In the genomic region with DNA sequence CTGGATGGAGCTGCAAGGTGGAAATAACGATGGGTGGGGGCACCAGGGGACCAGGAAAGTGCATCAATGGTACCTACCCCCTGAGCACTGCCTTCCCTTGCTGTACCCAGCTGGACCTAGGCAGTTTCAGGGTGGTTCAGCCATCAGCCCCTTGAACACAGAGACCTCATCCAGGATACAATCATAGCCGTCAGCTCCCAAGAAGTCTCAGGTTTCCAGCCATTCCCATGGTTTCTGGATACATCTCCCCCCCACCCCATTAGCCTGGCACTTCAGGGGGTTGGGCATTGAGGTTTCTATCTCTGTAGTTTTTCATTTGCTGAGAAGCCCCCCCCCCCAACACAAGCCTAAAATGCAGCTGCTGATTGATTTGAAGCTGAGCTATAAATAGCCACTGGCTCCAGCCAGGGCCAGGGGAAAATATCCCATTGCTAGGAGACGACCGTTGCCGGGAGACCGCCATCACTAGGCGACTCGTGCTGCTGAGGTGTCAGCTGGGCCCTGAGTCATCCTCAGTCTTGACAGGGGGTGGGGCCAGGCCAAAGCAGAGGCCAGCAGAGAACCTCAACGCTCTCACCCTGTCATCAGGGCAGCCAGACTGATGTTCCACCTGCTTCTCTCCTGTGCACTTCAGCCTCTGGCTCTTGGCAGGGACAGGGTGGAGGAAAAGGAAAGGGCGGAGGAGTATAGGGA, we compare ENCODE assay signal across 9 mouse cellular contexts. TPM values are rescaled to one million over a fixed set of nuclear protein-coding genes. Genes with fewer than 3 reads are reported as not detected.
DNase-seq lines count a peak whose midpoint lies in the region; ATAC-seq and TF ChIP-seq lines count a peak whose summit lies in the region.
"Had no signal": no experiment of that assay in that cellular context is flagged by ENCODE, and none has a peak within 500 bp of the region (broad histone marks: within the 10 kb centered on the region; RNA-seq: fewer than 3 reads in every experiment).

No protein-coding gene starts in this region.

- intact Hi-C loops in heart, adult 2 months (cut with DNase I) = loop anchor here (5.0 kb wide), 2 partner anchors 236 to 326 kb away; no protein-coding TSS in a partner anchor

- no peak for TF ChIP-seq CTCF in heart, adult 2 months (IDR thresholded peaks at IDR 0.05)

- TF ChIP-seq POLR2A in heart, adult 2 months (IDR thresholded peaks at IDR 0.05; ENCODE audit: insufficient read depth, low read depth, low read length) = no peak

- H3K4me3 ChIP-seq in heart, adult 2 months = no peak overlapping the region

- no peaks in the 10 kb centered on the region for H3K36me3 ChIP-seq in heart, adult 2 months (ENCODE audit: control insufficient read depth, insufficient read depth, low read length)

- H3K4me1 ChIP-seq in heart, adult 2 months (ENCODE audit: control insufficient read depth, insufficient read depth, low read length) = no peaks in the 10 kb centered on the region

- no peaks in the 10 kb centered on the region for H3K27me3 ChIP-seq in heart, adult 2 months (ENCODE audit: control insufficient read depth, insufficient read depth, low read length)

- no peak for ATAC-seq in cerebellum, adult (ENCODE audit: insufficient number of reproducible peaks, low FRiP score, low TSS enrichment)

- 11% methylated on average over 10 of the region's 10 CpGs for WGBS in heart, adult 2 months

- no peak overlapping the region for H3K27ac ChIP-seq in heart, adult 2 months

- TF ChIP-seq EP300 in heart, adult 2 months (IDR thresholded peaks at IDR 0.05; ENCODE audit: insufficient read depth, low read depth, low read length) = no peak

- DNase-seq in cerebellum, postnatal 10 days = peak; percentile 80 to 81
- DNase-seq in embryo, embryonic 11 days = peak; percentile 88
- DNase-seq in heart, adult 2 months = peak; percentile 63 to 68
- DNase-seq in layer of hippocampus, adult 8-10 months (ENCODE audit: low spot score in 2 of 2) = peak; percentile 88 to 91
- DNase-seq in neural tube, embryonic 10.5 days (ENCODE audit: extremely low spot score, low spot score) = peak; percentile 86
- no peak for DNase-seq in natural killer cell, adult 2 months (ENCODE audit: low spot score in 2 of 2)
- no peak for DNase-seq in urinary bladder, postnatal 25 days (ENCODE audit: low spot score)

- H3K9ac ChIP-seq in heart, adult 2 months (ENCODE audit: low read depth, low read length) = no peak overlapping the region

- no peaks in the 10 kb centered on the region for H3K79me2 ChIP-seq in heart, adult 2 months (replicated peaks; ENCODE audit: control insufficient read depth, insufficient read depth, low read length)

RNA-seq across cellular contexts. Expression of a gene that starts 5.9 kb away (rescaled TPM):
- 1 to 10 TPM; 1.1 to 1.4 TPM for total RNA-seq in heart, adult 2 months (2021)
- polyA plus RNA-seq in heart, adult 2 months (2012; rRNA removed) = 2.3 and 3.2 TPM in 2 replicates
- 100 to 1,000 TPM; 532 to 577 (median 554) TPM for total RNA-seq in layer of hippocampus, adult 8-10 months (2022)

RNA-seq across cellular contexts. Expression of a gene that starts 6.0 kb away (rescaled TPM):
- total RNA-seq in heart, adult 2 months (2021) = 10 to 100 TPM; 49.0 to 54.6 TPM
- 43.3 and 47.9 TPM in 2 replicates for polyA plus RNA-seq in heart, adult 2 months (2012; rRNA removed)
- total RNA-seq in layer of hippocampus, adult 8-10 months (2022) = 10 to 100 TPM; 66.8 to 93.2 (median 84.5) TPM

RNA-seq across cellular contexts. Expression of a gene that starts 7.5 kb away (rescaled TPM):
- total RNA-seq in heart, adult 2 months (2021) = not detected
- polyA plus RNA-seq in heart, adult 2 months (2012; rRNA removed) = not detected in 2 replicates
- total RNA-seq in layer of hippocampus, adult 8-10 months (2022) = 1 to 10 TPM in 1 of 4 experiments, not detected in 3; 1.5 TPM
- total RNA-seq: common myeloid progenitor, adult 5-6 weeks had no signal

RNA-seq across cellular contexts. Expression of a gene that starts 10.3 kb away (rescaled TPM):
- total RNA-seq in heart, adult 2 months (2021) = 10 to 100 TPM; 30.8 to 38.3 TPM
- polyA plus RNA-seq in heart, adult 2 months (2012; rRNA removed) = 49.7 and 63.6 TPM in 2 replicates
- total RNA-seq in layer of hippocampus, adult 8-10 months (2022) = 100 to 1,000 TPM in 2 of 4 experiments, 10 to 100 TPM in 2; 93.0 to 103 (median 99.1) TPM

RNA-seq across cellular contexts. Expression of a gene that starts 16.6 kb away (rescaled TPM):
- not detected for total RNA-seq in heart, adult 2 months (2021)
- 1.1 TPM in 1 of 2 replicates, not detected in the other for polyA plus RNA-seq in heart, adult 2 months (2012; rRNA removed)
- under 1 TPM; 0.43 to 1.00 (median 0.94) TPM for total RNA-seq in layer of hippocampus, adult 8-10 months (2022)
- total RNA-seq: common myeloid progenitor, adult 5-6 weeks had no signal

Comparison
In these comparisons a context has a peak if more than half of its experiments do, and no peak if none do; other contexts are left out.
1. DNase-seq: peak in cerebellum, postnatal 10 days (2 of 2), embryo, embryonic 11 days (single experiment), heart, adult 2 months (2 of 2), layer of hippocampus, adult 8-10 months (2 of 2) and neural tube, embryonic 10.5 days (single experiment); none in natural killer cell, adult 2 months (0 of 2) and urinary bladder, postnatal 25 days (single experiment).
2. RNA of a gene that starts 5.9 kb away (total RNA-seq): 532 to 577 TPM in layer of hippocampus, adult 8-10 months; 1.1 to 1.4 TPM in heart, adult 2 months; every median in the first group is over 100 times any median in the second.